Mouse (Mus musculus) cerebellum, adult 9-10 months (tissue): ENCODE measurements around the gene Megf9.

Experiments
- DNase-seq: peaks from one replicate; pipeline ENCODE4 v3.0.0; 2022

The Megf9 gene

GRCm38 (mm10) chr4:70521506-70522292 lies 13.1 kb downstream of the Megf9 start:
- no peak for DNase-seq

GRCm38 (mm10) chr4:70517646-70518045 lies 17.1 kb downstream of the Megf9 start:
- DNase-seq = no peak

GRCm38 (mm10) chr4:70516289-70516688 lies 18.5 kb downstream of the Megf9 start:
- DNase-seq = no peak

GRCm38 (mm10) chr4:70515514-70515913 lies 19.3 kb downstream of the Megf9 start:
- DNase-seq = no peak

- DNase-seq = no peak
Observed at GRCm38 (mm10) chr4:70509987-70510386, 24.8 kb downstream of the Megf9 start.

- no peak for DNase-seq
Observed at GRCm38 (mm10) chr4:70509565-70509964, 25.2 kb downstream of the Megf9 start.

GRCm38 (mm10) chr4:70508207-70508606 lies 26.6 kb downstream of the Megf9 start:
- no peak for DNase-seq

- DNase-seq = no peak
Observed at GRCm38 (mm10) chr4:70505951-70506350, 28.8 kb downstream of the Megf9 start.

- no peak for DNase-seq
Observed at GRCm38 (mm10) chr4:70503827-70504226, 31.0 kb downstream of the Megf9 start.

GRCm38 (mm10) chr4:70499285-70499684 lies 35.5 kb downstream of the Megf9 start:
- peak; percentile 42 for DNase-seq

GRCm38 (mm10) chr4:70496978-70497377 lies 37.8 kb downstream of the Megf9 start:
- no peak for DNase-seq

GRCm38 (mm10) chr4:70489792-70490191 lies 45.0 kb downstream of the Megf9 start:
- DNase-seq = no peak

- DNase-seq = no peak
Observed at GRCm38 (mm10) chr4:70488415-70488814, 46.4 kb downstream of the Megf9 start.

GRCm38 (mm10) chr4:70484134-70484533 lies 50.7 kb downstream of the Megf9 start:
- no peak for DNase-seq

- no peak for DNase-seq
Observed at GRCm38 (mm10) chr4:70481931-70482330, 52.9 kb downstream of the Megf9 start.

- no peak for DNase-seq
Observed at GRCm38 (mm10) chr4:70471398-70471797, 63.4 kb downstream of the Megf9 start.

- DNase-seq = no peak
Observed at GRCm38 (mm10) chr4:70465921-70466689, 68.7 kb downstream of the Megf9 start.

- DNase-seq = no peak
Observed at GRCm38 (mm10) chr4:70463302-70463701, 71.5 kb downstream of the Megf9 start.

GRCm38 (mm10) chr4:70461416-70461815 lies 73.4 kb downstream of the Megf9 start:
- peak; percentile 56 for DNase-seq

GRCm38 (mm10) chr4:70452161-70452560 lies 82.6 kb downstream of the Megf9 start:
- no peak for DNase-seq

GRCm38 (mm10) chr4:70451750-70452149 lies 83.0 kb downstream of the Megf9 start:
- DNase-seq = peak; percentile 61

GRCm38 (mm10) chr4:70449668-70450067 lies 85.1 kb downstream of the Megf9 start:
- no peak for DNase-seq

- no peak for DNase-seq
Observed at GRCm38 (mm10) chr4:70446774-70447173, 88.0 kb downstream of the Megf9 start.

GRCm38 (mm10) chr4:70420202-70420601 lies 114.6 kb downstream of the Megf9 start:
- DNase-seq = no peak
